11 mouse cellular contexts compared by ENCODE assay signal in the genomic region with DNA sequence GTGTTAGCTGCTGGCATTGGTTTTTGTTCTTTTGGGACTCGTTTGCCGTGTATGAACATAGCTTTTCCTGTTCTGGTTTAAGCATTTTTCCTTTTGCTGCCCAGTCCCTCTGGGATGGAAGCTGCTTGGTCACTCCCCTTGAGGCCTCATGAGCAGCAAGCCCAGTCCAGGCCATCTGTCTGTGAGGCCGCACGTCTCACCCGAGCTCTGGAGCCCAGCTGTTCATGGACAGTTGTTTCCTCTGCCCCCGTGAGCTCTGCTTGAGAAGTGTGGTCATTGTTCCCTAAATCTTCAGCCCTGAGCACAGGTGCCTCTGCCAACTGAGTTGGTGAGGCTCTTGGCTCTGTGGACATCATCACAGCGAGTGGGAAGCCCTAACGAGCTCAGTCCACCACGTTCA. TPM values are rescaled to one million over a fixed set of nuclear protein-coding genes. Genes with fewer than 3 reads are reported as not detected.
DNase-seq lines count a peak whose midpoint lies in the region; ATAC-seq lines count a peak whose summit lies in the region.
"Had no signal": no experiment of that assay in that cellular context is flagged by ENCODE, and none has a peak within 500 bp of the region (broad histone marks: within the 10 kb centered on the region; RNA-seq: fewer than 3 reads in every experiment).

No protein-coding gene starts in this region.

- DNase-seq in kidney, postnatal 10 days, result peak; percentile 49
- no peak for DNase-seq in forebrain, embryonic 10.5 days (ENCODE audit: extremely low spot score, low spot score)
- peak; percentile 15 for DNase-seq in hindbrain, embryonic 10.5 days (ENCODE audit: low spot score)
- DNase-seq in right cerebral cortex, postnatal 10 days (ENCODE audit: low spot score in 2 of 2), result no peak
- DNase-seq in natural killer cell, adult 2 months (ENCODE audit: low spot score in 2 of 2), result no peak

- H3K4me2 ChIP-seq in kidney, embryonic 14.5 days (replicated peaks; ENCODE audit: low read depth, low read length), result no peak overlapping the region
- H3K4me2 ChIP-seq in midbrain, embryonic 13.5 days (replicated peaks), result no peak overlapping the region
- H3K4me2 ChIP-seq: kidney, embryonic 15.5 days had no signal

- no peak overlapping the region for H3K4me3 ChIP-seq in kidney, embryonic 14.5 days (ENCODE audit: low read length)
- H3K4me3 ChIP-seq in forebrain, embryonic 10.5 days, result no peak overlapping the region
- H3K4me3 ChIP-seq in hindbrain, embryonic 10.5 days, result no peak overlapping the region
- no peak overlapping the region for H3K4me3 ChIP-seq in midbrain, embryonic 13.5 days (replicated peaks)
- H3K4me3 ChIP-seq: kidney, embryonic 15.5 days had no signal

- H3K9ac ChIP-seq in kidney, embryonic 14.5 days (ENCODE audit: low read depth, low read length), result no peak overlapping the region
- H3K9ac ChIP-seq in midbrain, embryonic 13.5 days (replicated peaks), result no peak overlapping the region
- H3K9ac ChIP-seq: kidney, embryonic 15.5 days had no signal

- H3K27me3 ChIP-seq in kidney, embryonic 14.5 days (ENCODE audit: control insufficient read depth, insufficient read depth, low read length), result no peaks in the 10 kb centered on the region
- no peaks in the 10 kb centered on the region for H3K27me3 ChIP-seq in forebrain, embryonic 10.5 days (ENCODE audit: poor library complexity, severe bottlenecking)
- H3K27me3 ChIP-seq in hindbrain, embryonic 10.5 days (ENCODE audit: insufficient read depth, poor library complexity, severe bottlenecking), result no peaks in the 10 kb centered on the region
- H3K27me3 ChIP-seq in midbrain, embryonic 13.5 days, result no peaks in the 10 kb centered on the region
- H3K27me3 ChIP-seq: CH12.LX; kidney, embryonic 15.5 days had no signal

- H3K27ac ChIP-seq in kidney, embryonic 14.5 days (ENCODE audit: low read depth, low read length), result no peak overlapping the region
- H3K27ac ChIP-seq in forebrain, embryonic 10.5 days, result peak overlapping the region; percentile 53
- peak overlapping the region; percentile 76 for H3K27ac ChIP-seq in hindbrain, embryonic 10.5 days
- H3K27ac ChIP-seq in midbrain, embryonic 13.5 days, result peak overlapping the region; percentile 64
- H3K27ac ChIP-seq: kidney, embryonic 15.5 days had no signal

- WGBS in kidney, embryonic 14.5 days, result 73% methylated on average over 9 of the region's 9 CpGs
- 86% methylated on average over 9 of the region's 9 CpGs for WGBS in forebrain, embryonic 10.5 days
- WGBS in hindbrain, embryonic 10.5 days, result 77% methylated on average over 9 of the region's 9 CpGs
- WGBS in midbrain, embryonic 13.5 days, result 52% methylated on average over 9 of the region's 9 CpGs

- ATAC-seq in kidney, embryonic 14.5 days (ENCODE audit: low FRiP score, low TSS enrichment), result no peak
- no peak for ATAC-seq in midbrain, embryonic 13.5 days
- ATAC-seq in megakaryocyte-erythroid progenitor cell, adult 5-6 weeks (replicated peaks; ENCODE audit: low FRiP score, low TSS enrichment, poor library complexity, severe bottlenecking), result no peak

- no peaks in the 10 kb centered on the region for H3K9me3 ChIP-seq in kidney, embryonic 14.5 days (ENCODE audit: control insufficient read depth, low read length)
- H3K9me3 ChIP-seq in forebrain, embryonic 10.5 days, result no peaks in the 10 kb centered on the region
- no peaks in the 10 kb centered on the region for H3K9me3 ChIP-seq in hindbrain, embryonic 10.5 days
- no peaks in the 10 kb centered on the region for H3K9me3 ChIP-seq in midbrain, embryonic 13.5 days
- H3K9me3 ChIP-seq: kidney, embryonic 15.5 days had no signal

- H3K4me1 ChIP-seq in kidney, embryonic 14.5 days (ENCODE audit: control insufficient read depth, insufficient read depth, low read length), result peaks cover 21% of the 10 kb centered on the region; the same call in 1 of the 2 replicates
- peaks cover 44% of the 10 kb centered on the region for H3K4me1 ChIP-seq in forebrain, embryonic 10.5 days
- H3K4me1 ChIP-seq in hindbrain, embryonic 10.5 days (replicated peaks), result peaks cover 63% of the 10 kb centered on the region
- H3K4me1 ChIP-seq in midbrain, embryonic 13.5 days (replicated peaks), result peaks cover 46% of the 10 kb centered on the region

- H3K36me3 ChIP-seq in kidney, embryonic 14.5 days (ENCODE audit: control insufficient read depth, insufficient read depth, low read length), result no peaks in the 10 kb centered on the region
- peaks cover 47% of the 10 kb centered on the region for H3K36me3 ChIP-seq in forebrain, embryonic 10.5 days (replicated peaks)
- peaks cover 36% of the 10 kb centered on the region for H3K36me3 ChIP-seq in hindbrain, embryonic 10.5 days
- peaks cover 11% of the 10 kb centered on the region; the same call in 1 of the 2 replicates for H3K36me3 ChIP-seq in midbrain, embryonic 13.5 days

RNA-seq across cellular contexts. Expression of a gene that starts 14.6 kb away (rescaled TPM):
- polyA plus RNA-seq in kidney, embryonic 14.5 days (2014; fragmentation: Nextera tagmentation; extraction: Ambion mirVana), result 12.6 and 14.6 TPM in 2 replicates
- polyA plus RNA-seq in forebrain, embryonic 10.5 days (2016; fragmentation: Nextera tagmentation; extraction: Ambion mirVana), result 16.9 and 18.3 TPM in 2 replicates
- polyA plus RNA-seq in hindbrain, embryonic 10.5 days (2016; fragmentation: Nextera tagmentation; extraction: Ambion mirVana), result 19.3 and 25.6 TPM in 2 replicates
- 23.8 and 26.5 TPM in 2 replicates for polyA plus RNA-seq in midbrain, embryonic 13.5 days (2015; fragmentation: Nextera tagmentation; extraction: Ambion mirVana)
- 31.6 and 33.3 TPM in 2 replicates for total RNA-seq in megakaryocyte-erythroid progenitor cell, adult 5-6 weeks (2014; fragmentation: Nextera tagmentation)
- 9.4 and 10.0 TPM in 2 replicates for total RNA-seq in megakaryocyte-erythroid progenitor cell, adult 5-6 weeks (2017)

RNA-seq across cellular contexts. Expression of a gene that starts 28.4 kb away (rescaled TPM):
- 38.2 and 75.6 TPM in 2 replicates for polyA plus RNA-seq in kidney, embryonic 14.5 days (2014; fragmentation: Nextera tagmentation; extraction: Ambion mirVana)
- 50.8 and 58.1 TPM in 2 replicates for polyA plus RNA-seq in forebrain, embryonic 10.5 days (2016; fragmentation: Nextera tagmentation; extraction: Ambion mirVana)
- 55.4 and 57.1 TPM in 2 replicates for polyA plus RNA-seq in hindbrain, embryonic 10.5 days (2016; fragmentation: Nextera tagmentation; extraction: Ambion mirVana)
- 60.3 and 61.9 TPM in 2 replicates for polyA plus RNA-seq in midbrain, embryonic 13.5 days (2015; fragmentation: Nextera tagmentation; extraction: Ambion mirVana)
- total RNA-seq in megakaryocyte-erythroid progenitor cell, adult 5-6 weeks (2014; fragmentation: Nextera tagmentation), result 79.6 and 114 TPM in 2 replicates
- 58.8 and 83.3 TPM in 2 replicates for total RNA-seq in megakaryocyte-erythroid progenitor cell, adult 5-6 weeks (2017)

RNA-seq across cellular contexts. Expression of a gene that starts 45.4 kb away (rescaled TPM):
- not detected in 2 replicates for polyA plus RNA-seq in kidney, embryonic 14.5 days (2014; fragmentation: Nextera tagmentation; extraction: Ambion mirVana)
- polyA plus RNA-seq in forebrain, embryonic 10.5 days (2016; fragmentation: Nextera tagmentation; extraction: Ambion mirVana), result not detected in 2 replicates
- polyA plus RNA-seq in hindbrain, embryonic 10.5 days (2016; fragmentation: Nextera tagmentation; extraction: Ambion mirVana), result 0.12 TPM in 1 of 2 replicates, not detected in the other
- polyA plus RNA-seq in midbrain, embryonic 13.5 days (2015; fragmentation: Nextera tagmentation; extraction: Ambion mirVana), result 0.20 TPM in 1 of 2 replicates, not detected in the other
- total RNA-seq in megakaryocyte-erythroid progenitor cell, adult 5-6 weeks (2014; fragmentation: Nextera tagmentation), result 2.6 TPM in 1 of 2 replicates, not detected in the other
- total RNA-seq in megakaryocyte-erythroid progenitor cell, adult 5-6 weeks (2017), result not detected in 2 replicates
- polyA plus RNA-seq: heart, postnatal 0 days; kidney, embryonic 15.5 days had no signal

RNA-seq across cellular contexts. Expression of a gene that starts 52.6 kb away (rescaled TPM):
- polyA plus RNA-seq in kidney, embryonic 14.5 days (2014; fragmentation: Nextera tagmentation; extraction: Ambion mirVana), result 22.3 and 23.1 TPM in 2 replicates
- polyA plus RNA-seq in forebrain, embryonic 10.5 days (2016; fragmentation: Nextera tagmentation; extraction: Ambion mirVana), result 22.4 and 24.2 TPM in 2 replicates
- polyA plus RNA-seq in hindbrain, embryonic 10.5 days (2016; fragmentation: Nextera tagmentation; extraction: Ambion mirVana), result 22.8 and 27.2 TPM in 2 replicates
- polyA plus RNA-seq in midbrain, embryonic 13.5 days (2015; fragmentation: Nextera tagmentation; extraction: Ambion mirVana), result 36.1 and 37.8 TPM in 2 replicates
- total RNA-seq in megakaryocyte-erythroid progenitor cell, adult 5-6 weeks (2014; fragmentation: Nextera tagmentation), result 4.2 and 6.5 TPM in 2 replicates
- 5.0 and 8.7 TPM in 2 replicates for total RNA-seq in megakaryocyte-erythroid progenitor cell, adult 5-6 weeks (2017)

Comparison
In these comparisons a context has a peak if more than half of its experiments do, and no peak if none do; other contexts are left out.
1. DNase-seq: peak in kidney, postnatal 10 days (single experiment) and hindbrain, embryonic 10.5 days (single experiment); none in forebrain, embryonic 10.5 days (single experiment), right cerebral cortex, postnatal 10 days (0 of 2) and natural killer cell, adult 2 months (0 of 2).